Mouse (Mus musculus) forebrain, embryonic 10.5 days (tissue): ENCODE measurements around the gene Cdc45. TPM values are rescaled to one million over a fixed set of nuclear protein-coding genes. Genes with fewer than 3 reads are reported as not detected.
A peak's percentile ranks its signal among the peaks of the same experiment; 100 is the strongest.

ENCODE experiments used
- DNase-seq: peaks from one replicate; pipeline ENCODE4 v3.0.0-alpha.2; 2017; ENCODE audit warnings: low spot score; ENCODE audit errors: extremely low spot score
- H3K27ac ChIP-seq: fragments of 300-500 bp; sonication (generic); 2 replicates; pipeline ENCODE4 v1.5.1; 2016; ENCODE audit warnings: mild to moderate bottlenecking
- H3K27me3 ChIP-seq: fragments of 300-500 bp; sonication (generic); 2 replicates; pipeline ENCODE4 v1.6.1; 2016; ENCODE audit warnings: mild to moderate bottlenecking; ENCODE audit not compliant: poor library complexity, severe bottlenecking
- H3K36me3 ChIP-seq: fragments of 300-500 bp; sonication (generic); replicated peaks from 2 replicates; pipeline ENCODE4 v1.6.1; 2016; ENCODE audit warnings: mild to moderate bottlenecking, moderate library complexity
- H3K4me1 ChIP-seq: fragments of 300-500 bp; sonication (generic); 2 replicates; pipeline ENCODE4 v1.6.1; 2016
- H3K4me3 ChIP-seq: fragments of 300-500 bp; sonication (generic); 2 replicates; pipeline ENCODE4 v1.5.1; 2016; ENCODE audit warnings: mild to moderate bottlenecking, moderate library complexity
- H3K9me3 ChIP-seq: fragments of 300-500 bp; sonication (generic); 2 replicates; pipeline ENCODE4 v1.6.1; 2016; ENCODE audit warnings: mild to moderate bottlenecking, moderate library complexity
- WGBS: fragments of 180-500 bp; shearing (Covaris S2); methylation state at CpG from one replicate; pipeline ENCODE4 v1.1.7; 2016; 5-methylcytosine and 5-hydroxymethylcytosine counted together
- polyA plus RNA-seq: library from polyadenylated mRNA; unstranded; fragments of >200 nt; fragmentation: Nextera tagmentation; extraction: Ambion mirVana; gene quantifications from 2 replicates; pipeline ENCODE4 v1.2.1, GENCODE M21; 2016

Cdc45 gene
- polyA plus RNA-seq, 1 experiment from 2014 or later = 83.9 TPM

DNA sequence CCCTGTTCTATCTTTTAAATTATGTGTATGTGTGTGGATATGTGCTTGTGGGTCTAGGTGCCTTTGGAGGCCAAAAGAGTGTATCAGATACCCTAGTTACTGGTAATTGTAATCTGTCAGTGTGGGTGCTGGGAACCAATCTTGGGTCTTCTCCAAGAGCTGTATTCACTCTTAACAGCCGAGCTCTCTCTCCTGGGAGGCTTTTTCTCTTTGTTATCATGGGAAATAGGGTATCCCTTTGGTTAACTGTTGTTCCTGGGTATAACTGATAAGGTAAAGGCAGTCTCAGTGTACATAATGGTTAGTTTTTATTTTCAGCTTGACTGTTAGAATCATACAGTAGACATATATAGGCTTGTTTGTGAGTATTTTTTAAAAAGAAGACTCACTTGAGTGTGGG lies 10.6 kb upstream of the Cdc45 start:
- Histone ChIP-seq H3K27ac (no peak overlapping the region), H3K9me3 (no peaks in the 10 kb centered on the region), H3K27me3 (no peaks in the 10 kb centered on the region), H3K4me1 (no peaks in the 10 kb centered on the region), H3K4me3 (no peak overlapping the region), H3K36me3 (peaks cover 100% of the 10 kb centered on the region)
- 81% methylated on average over 1 of the region's 1 CpGs for WGBS
- no peak for DNase-seq

GRCm38 (mm10) chr16:18812385-18812910 lies 661 bp upstream of the Cdc45 start:
- peaks cover 59% of the 10 kb centered on the region for H3K36me3 ChIP-seq
- H3K9me3 ChIP-seq = no peaks in the 10 kb centered on the region
- H3K4me3 ChIP-seq = peak overlapping the region; percentile 86
- H3K4me1 ChIP-seq = peaks cover 28% of the 10 kb centered on the region
- peak overlapping the region; percentile 90 for H3K27ac ChIP-seq
- 3% methylated on average over 31 of the region's 31 CpGs for WGBS
- no peaks in the 10 kb centered on the region for H3K27me3 ChIP-seq
- no peak for DNase-seq

DNA sequence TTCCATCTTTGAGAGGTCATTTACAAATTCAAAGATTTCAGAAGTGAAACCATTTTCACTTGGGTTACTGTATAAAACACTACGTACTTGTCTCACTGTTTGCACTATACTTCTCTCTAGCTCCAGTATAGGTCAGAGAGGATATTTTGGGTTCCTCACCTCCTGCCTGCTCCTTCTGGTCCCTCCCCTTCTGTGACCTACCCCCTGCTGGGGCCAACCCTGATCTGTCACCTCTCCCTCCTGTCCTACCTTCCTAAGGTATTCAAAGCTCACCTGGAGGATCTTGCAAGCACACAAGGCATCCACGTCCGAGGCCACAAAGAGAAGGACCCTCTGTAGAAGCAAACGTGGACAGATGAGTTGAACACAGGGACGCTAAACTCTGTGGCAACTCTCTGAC lies 755 bp downstream of the Cdc45 start:
- 7% methylated on average over 5 of the region's 5 CpGs for WGBS
- H3K27ac ChIP-seq = peak overlapping the region; percentile 90

DNA sequence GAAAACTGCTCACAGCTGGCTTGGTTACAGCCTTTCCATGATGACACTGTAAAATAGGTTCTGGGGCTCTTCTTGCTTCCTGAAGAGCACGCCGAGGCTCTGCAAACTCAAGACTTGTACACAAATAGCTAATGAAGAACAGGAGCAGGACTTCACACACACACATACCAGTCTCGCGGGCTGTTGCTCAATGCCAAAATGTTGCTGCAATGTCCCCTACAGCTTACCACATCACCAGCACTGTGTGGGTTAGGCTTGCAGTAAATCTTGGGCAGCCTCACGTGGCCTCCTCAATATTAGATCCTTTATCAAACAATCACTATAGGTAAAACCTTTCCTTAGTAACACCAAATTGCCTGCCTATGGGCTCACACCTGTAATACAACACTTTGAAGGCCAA lies 2.8 kb downstream of the Cdc45 start:
- peaks cover 28% of the 10 kb centered on the region for H3K4me1 ChIP-seq
- H3K36me3 ChIP-seq = peaks cover 62% of the 10 kb centered on the region
- H3K27ac ChIP-seq = no peak overlapping the region
- 95% methylated on average over 5 of the region's 5 CpGs for WGBS
- DNase-seq = no peak
- H3K27me3 ChIP-seq = no peaks in the 10 kb centered on the region
- H3K9me3 ChIP-seq = no peaks in the 10 kb centered on the region; the same call in 1 of the 2 replicates
- no peak overlapping the region for H3K4me3 ChIP-seq

More for the DNA sequence above, 755 bp downstream of the Cdc45 start:
- peaks cover 28% of the 10 kb centered on the region for H3K4me1 ChIP-seq
- H3K4me3 ChIP-seq = peak overlapping the region; percentile 86
- H3K36me3 ChIP-seq = peaks cover 59% of the 10 kb centered on the region
- H3K27me3 ChIP-seq = no peaks in the 10 kb centered on the region
- no peak for DNase-seq
- no peaks in the 10 kb centered on the region for H3K9me3 ChIP-seq

GRCm38 (mm10) chr16:18805746-18806145 lies 6.0 kb downstream of the Cdc45 start:
- DNase-seq = no peak
- H3K4me3 ChIP-seq = no peak overlapping the region
- H3K4me1 ChIP-seq = peaks cover 13% of the 10 kb centered on the region
- 94% methylated on average over 2 of the region's 2 CpGs for WGBS
- H3K27me3 ChIP-seq = no peaks in the 10 kb centered on the region
- no peaks in the 10 kb centered on the region; the same call in 1 of the 2 replicates for H3K9me3 ChIP-seq
- H3K27ac ChIP-seq = no peak overlapping the region
- H3K36me3 ChIP-seq = peaks cover 85% of the 10 kb centered on the region

GRCm38 (mm10) chr16:18798841-18799240 lies 12.9 kb downstream of the Cdc45 start:
- 80% methylated on average over 2 of the region's 2 CpGs for WGBS
- H3K36me3 ChIP-seq = peaks cover 91% of the 10 kb centered on the region
- H3K4me1 ChIP-seq = no peaks in the 10 kb centered on the region
- DNase-seq = no peak
- H3K27me3 ChIP-seq = no peaks in the 10 kb centered on the region
- H3K9me3 ChIP-seq = no peaks in the 10 kb centered on the region
- no peak overlapping the region for H3K27ac ChIP-seq
- H3K4me3 ChIP-seq = no peak overlapping the region

DNA sequence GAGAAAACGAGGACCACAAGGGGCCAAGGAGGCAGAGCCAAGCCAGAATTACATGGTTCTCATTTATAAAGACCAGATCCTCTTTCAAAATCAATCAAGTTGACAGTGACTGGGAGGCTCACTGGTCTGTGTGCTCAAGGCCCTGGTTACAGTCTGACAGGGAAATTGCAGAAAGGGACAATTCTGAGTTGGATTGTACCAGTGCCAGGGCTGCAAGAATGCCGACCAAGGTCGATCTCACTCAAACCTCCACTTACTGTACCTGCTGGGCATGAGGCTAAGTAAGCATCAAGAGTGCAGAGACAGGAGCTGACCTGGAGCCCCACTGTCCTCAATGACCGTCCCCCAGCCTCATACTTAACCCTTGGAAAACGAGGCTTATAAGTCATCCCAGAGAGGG lies 13.6 kb downstream of the Cdc45 start:
- H3K4me3 ChIP-seq = no peak overlapping the region
- DNase-seq = no peak
- no peak overlapping the region for H3K27ac ChIP-seq
- H3K4me1 ChIP-seq = no peaks in the 10 kb centered on the region
- H3K9me3 ChIP-seq = no peaks in the 10 kb centered on the region
- H3K36me3 ChIP-seq = peaks cover 94% of the 10 kb centered on the region
- 90% methylated on average over 5 of the region's 5 CpGs for WGBS
- H3K27me3 ChIP-seq = no peaks in the 10 kb centered on the region

DNA sequence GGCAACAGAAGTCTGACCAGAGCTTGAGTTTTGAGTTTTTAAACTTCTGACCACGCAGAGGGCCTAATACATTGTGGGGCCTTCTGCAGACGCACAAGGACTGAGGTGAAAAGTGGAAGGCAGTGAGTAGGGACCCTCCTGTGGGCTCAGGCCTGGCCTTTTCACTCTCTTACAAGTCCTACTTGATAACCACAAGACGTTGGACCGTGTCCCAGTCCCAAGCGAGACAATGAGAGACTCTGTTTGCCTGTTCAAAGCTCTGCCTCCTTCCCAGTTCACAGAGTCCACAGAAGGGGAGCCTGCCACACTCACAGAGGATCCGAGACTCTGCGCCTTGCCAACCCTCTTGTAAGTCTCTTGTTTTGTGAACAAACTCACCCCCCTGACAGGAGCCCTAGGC lies 15.1 kb downstream of the Cdc45 start:
- Histone ChIP-seq H3K27me3 (no peaks in the 10 kb centered on the region), H3K27ac (no peak overlapping the region), H3K4me1 (no peaks in the 10 kb centered on the region), H3K36me3 (peaks cover 99% of the 10 kb centered on the region), H3K9me3 (no peaks in the 10 kb centered on the region), H3K4me3 (no peak overlapping the region)
- DNase-seq = no peak
- 94% methylated on average over 7 of the region's 7 CpGs for WGBS

GRCm38 (mm10) chr16:18795223-18795899 lies 16.4 kb downstream of the Cdc45 start:
- Histone ChIP-seq H3K4me3 (no peak overlapping the region), H3K27ac (no peak overlapping the region), H3K4me1 (no peaks in the 10 kb centered on the region), H3K9me3 (no peaks in the 10 kb centered on the region), H3K27me3 (no peaks in the 10 kb centered on the region), H3K36me3 (peaks cover 99% of the 10 kb centered on the region)
- DNase-seq = no peak
- 96% methylated on average over 11 of the region's 11 CpGs for WGBS

- WGBS = 90% methylated on average over 10 of the region's 10 CpGs
- Histone ChIP-seq H3K27ac (no peak overlapping the region), H3K36me3 (peaks cover 97% of the 10 kb centered on the region), H3K4me3 (no peak overlapping the region), H3K27me3 (no peaks in the 10 kb centered on the region), H3K4me1 (no peaks in the 10 kb centered on the region), H3K9me3 (no peaks in the 10 kb centered on the region)
- DNase-seq = no peak
These were observed 23.0 kb downstream of the Cdc45 start for GRCm38 (mm10) chr16:18788627-18789406.

- Histone ChIP-seq H3K27me3 (no peaks in the 10 kb centered on the region), H3K9me3 (no peaks in the 10 kb centered on the region), H3K4me3 (no peak overlapping the region), H3K36me3 (peaks cover 96% of the 10 kb centered on the region), H3K4me1 (no peaks in the 10 kb centered on the region), H3K27ac (no peak overlapping the region)
- DNase-seq = no peak
- WGBS = 94% methylated on average over 10 of the region's 10 CpGs
These were observed 25.1 kb downstream of the Cdc45 start for GRCm38 (mm10) chr16:18786652-18787051.

DNA sequence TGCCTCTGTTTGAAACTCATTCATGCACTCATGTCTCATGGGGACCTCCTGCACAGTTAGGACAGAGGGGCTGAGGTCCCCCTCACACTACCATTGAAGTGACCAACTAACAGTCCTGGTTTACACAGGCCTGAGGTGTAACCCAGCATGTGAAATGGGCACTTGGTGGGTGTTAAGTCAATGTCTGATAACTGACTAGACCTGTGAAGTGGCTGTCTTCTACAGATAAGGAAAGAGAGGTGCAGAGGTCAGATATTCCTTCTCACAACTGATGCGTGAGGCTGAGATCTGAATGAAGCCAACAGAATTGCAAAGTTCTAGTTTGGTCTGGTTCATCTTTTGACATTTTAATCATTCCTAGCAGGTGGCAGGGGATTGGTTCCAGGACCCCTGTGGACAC lies 26.3 kb downstream of the Cdc45 start:
- no peaks in the 10 kb centered on the region for H3K9me3 ChIP-seq
- no peak overlapping the region for H3K27ac ChIP-seq
- H3K27me3 ChIP-seq = no peaks in the 10 kb centered on the region
- peaks cover 96% of the 10 kb centered on the region for H3K36me3 ChIP-seq
- no peaks in the 10 kb centered on the region for H3K4me1 ChIP-seq
- no peak for DNase-seq
- WGBS = 76% methylated on average over 1 of the region's 1 CpGs
- H3K4me3 ChIP-seq = no peak overlapping the region

DNA sequence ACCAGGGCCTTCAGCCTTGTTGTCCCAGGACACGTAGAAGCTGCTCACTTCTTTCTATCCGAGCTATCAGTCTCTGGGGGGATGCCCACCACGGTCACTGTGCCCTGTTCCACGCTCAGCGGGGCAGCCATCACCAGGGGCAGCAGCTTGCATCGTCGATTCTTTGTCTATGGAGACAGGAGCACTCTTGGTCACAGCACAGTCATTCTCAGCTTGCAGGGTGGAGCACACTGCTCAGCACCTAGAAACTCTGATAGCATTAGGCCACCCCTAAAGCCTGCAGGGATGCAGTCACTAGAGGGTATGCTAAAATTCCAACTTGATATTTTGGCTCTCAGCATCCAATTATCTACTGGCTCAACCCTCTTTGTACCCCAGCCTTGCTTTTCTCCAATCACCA lies 26.8 kb downstream of the Cdc45 start:
- Histone ChIP-seq H3K4me1 (no peaks in the 10 kb centered on the region), H3K36me3 (peaks cover 95% of the 10 kb centered on the region), H3K27ac (no peak overlapping the region), H3K4me3 (no peak overlapping the region), H3K27me3 (peaks cover under 1% of the 10 kb centered on the region), H3K9me3 (no peaks in the 10 kb centered on the region)
- no peak for DNase-seq
- 93% methylated on average over 7 of the region's 7 CpGs for WGBS
